Mouse (Mus musculus) activated CD4-positive, CD25-positive, alpha-beta regulatory T cell, adult 4 months (primary cell): ENCODE data around the gene Nfe2l2. TPM values are rescaled to one million over a fixed set of nuclear protein-coding genes. Genes with fewer than 3 reads are reported as not detected.

Experiments used
- ATAC-seq: one replicate; pipeline ENCODE4 v1.8.0; 2017
- polyA plus RNA-seq, 2 experiments: library from polyadenylated mRNA; unstranded; fragments of 100-300 nt; shearing (Covaris generic); gene quantifications; one replicate each; pipeline ENCODE4 v1.2.1; 2017

Gene Nfe2l2
- polyA plus RNA-seq = 10 to 100 TPM; 44.1 to 45.6 TPM

DNA sequence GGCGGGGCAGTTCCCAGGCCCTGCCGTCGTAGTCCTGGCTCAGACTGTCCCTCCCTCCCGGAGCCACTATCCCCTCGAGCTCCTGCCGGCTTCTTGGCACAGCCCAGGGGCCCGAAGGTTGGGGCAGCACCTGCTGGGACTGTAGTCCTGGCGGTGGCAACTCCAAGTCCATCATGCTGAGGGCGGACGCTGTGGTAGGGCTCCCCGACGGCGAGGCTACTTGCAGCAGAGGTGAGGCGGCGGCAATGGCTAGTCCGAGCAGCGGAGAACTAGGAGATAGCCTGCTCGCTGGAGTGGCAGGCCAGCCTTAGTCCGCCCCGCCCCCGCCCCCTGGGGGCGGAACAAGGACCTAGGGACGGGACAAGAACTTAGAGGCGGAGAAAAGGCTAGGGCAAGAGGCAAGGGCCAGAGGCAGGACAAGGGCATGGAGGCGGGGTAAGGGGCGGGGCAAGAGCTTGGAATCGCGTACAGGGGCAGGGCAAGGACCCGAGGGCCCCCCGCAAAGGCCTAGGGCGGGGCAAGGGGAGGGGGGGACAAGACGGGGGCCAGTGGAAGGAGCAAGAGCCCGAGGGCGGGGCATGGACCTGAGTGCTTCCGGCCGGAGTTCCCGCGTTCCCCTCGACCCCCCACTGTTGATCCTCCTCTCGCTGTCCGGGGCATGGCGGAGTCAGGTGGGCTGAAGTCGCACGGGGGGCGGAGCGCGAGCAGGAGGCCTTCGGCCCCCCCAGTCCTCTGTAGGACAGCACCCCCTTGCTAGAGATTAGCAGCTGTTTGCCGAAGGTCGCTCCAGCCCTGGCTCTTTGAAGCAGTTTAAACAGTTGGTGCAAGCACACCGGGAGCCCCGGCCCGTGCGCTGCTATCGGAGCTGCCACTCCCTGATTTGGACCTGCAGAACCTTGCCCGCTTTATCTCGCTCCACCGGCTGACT lies at the start of gene Nfe2l2:
Nfe2l2 (minus strand) TSS at position 408 of the 928 bp plus-strand sequence.
- peak; percentile 55 for ATAC-seq

DNA sequence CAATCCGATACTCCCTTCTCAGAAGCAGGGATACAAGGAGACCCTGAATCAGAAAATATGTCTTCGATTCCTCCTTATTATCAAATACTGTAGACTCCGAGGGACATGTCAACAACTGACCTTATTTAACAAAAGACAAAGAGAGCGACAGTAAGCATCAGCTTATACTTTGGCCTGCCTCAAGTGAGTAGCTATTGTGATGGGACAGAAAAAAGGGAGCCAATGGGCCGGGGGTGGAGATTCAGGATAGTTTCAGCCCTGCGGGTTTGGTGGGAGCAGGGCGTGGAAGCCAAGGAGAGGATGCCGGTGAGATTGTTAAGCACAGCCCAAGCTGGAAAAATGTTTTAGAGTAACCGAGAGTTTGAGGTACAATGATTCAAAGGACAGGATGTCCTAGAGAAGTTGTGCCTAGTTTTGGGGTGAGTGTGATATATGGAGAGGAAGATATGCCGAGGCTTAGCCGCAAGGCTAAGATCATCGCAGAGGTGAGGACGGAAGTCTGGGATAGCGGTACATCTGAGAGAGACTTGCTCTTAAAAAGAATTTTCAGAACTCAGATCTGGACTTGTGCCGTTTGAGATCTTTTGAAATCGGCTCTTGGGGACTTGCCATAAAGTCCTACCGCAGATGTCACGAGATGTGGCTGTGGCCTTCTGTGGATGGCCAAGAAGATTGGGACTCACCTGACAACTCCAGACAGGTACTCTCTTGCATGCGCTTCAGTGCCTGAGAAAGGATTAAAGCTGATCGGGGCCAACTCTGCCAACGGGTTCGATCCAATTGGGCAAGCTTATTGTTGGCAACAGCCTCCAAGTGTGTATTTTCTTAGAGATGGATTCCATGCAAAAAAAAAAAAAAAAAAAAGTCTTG lies 48.1 kb upstream of the Nfe2l2 start:
- ATAC-seq = no peak

DNA sequence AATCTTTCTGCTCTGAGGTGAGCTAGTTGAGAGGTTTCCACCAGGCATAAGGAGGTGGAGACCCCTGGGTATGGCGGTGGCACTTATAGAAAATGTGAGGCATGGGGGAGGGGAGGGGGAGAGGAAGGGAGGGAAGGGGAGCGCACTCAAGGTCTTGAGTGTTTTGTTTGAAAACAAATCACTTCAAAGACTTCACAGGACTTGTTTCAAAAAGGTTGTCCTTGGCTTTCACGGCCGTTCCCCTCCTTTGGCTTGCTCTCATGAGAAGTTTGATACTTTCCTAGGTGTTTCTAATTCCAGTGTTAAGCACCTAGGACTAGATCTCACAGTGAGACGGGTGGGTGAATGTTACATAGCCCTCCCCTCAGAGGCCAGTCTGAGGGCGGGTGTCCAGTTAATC lies 47.5 kb upstream of the Nfe2l2 start:
- ATAC-seq = no peak

DNA sequence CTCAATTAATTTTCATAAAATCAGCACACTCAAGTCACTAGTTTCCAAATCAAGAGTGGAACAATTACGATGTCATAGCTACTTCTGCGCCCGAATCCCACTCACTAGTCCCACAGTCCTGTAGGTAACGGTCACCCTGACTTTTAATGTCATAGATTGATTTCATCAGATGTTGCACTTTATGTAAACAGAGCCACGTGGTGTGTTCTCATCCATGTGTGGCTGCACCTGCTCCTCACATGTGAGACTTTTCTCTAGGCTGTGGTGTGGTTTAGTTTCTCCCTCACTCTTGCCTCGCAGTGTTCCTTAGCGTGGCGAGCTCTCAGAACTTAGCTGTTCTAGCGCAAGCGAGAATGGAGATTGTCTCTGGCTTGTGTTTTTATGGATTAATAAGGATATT lies 46.4 kb upstream of the Nfe2l2 start:
- ATAC-seq = no peak

DNA sequence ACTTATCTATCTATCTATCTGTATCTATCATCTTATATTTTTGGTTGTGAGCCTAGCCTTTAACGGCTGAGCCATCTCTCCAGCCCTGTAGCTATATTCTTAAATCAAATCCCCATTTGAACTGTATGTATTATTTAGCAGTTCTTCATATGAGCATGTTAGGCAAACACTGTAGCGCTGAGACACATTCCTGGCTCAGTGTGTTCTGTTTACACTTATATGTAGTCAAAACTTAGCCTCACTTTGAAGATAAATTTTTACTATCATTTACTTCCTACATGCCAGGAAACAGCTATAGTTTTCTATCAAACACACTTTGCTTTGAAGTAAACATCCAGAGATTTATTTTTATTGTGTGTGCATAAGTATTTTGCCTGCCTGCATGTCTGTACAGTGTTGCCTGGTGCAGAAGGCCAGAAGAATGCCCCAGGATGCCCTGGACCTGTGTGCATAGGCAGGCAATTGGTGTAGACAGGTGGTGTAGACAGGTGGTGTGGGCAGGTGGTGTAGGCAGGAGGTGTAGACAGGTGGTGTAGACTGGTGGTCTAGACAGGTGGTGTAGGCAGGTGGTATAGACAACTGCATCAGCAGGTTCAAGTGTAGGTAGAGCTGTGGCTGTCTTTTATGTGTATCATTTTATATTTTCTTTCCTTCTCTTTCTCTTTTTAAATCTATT lies 45.7 kb upstream of the Nfe2l2 start:
- no peak for ATAC-seq

DNA sequence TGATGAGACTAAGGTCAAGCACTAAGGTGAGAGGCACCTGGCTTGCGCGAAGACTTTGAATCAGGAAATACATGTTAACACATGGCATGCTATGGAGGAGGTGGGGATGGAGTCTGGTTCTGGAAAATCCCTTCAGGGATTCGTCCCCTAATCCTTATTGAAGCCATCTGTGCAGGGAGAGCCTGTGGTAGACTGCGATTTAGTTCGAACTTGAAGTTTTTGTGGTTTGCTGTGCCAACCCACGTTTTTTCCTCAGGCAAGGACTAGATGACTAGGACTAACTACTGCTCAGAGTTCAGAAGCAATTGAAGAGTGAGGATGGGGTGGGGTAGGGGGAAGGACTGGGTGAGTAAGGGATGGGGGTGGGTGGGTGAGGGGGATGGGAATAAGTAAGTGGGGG lies 44.4 kb upstream of the Nfe2l2 start:
- no peak for ATAC-seq

DNA sequence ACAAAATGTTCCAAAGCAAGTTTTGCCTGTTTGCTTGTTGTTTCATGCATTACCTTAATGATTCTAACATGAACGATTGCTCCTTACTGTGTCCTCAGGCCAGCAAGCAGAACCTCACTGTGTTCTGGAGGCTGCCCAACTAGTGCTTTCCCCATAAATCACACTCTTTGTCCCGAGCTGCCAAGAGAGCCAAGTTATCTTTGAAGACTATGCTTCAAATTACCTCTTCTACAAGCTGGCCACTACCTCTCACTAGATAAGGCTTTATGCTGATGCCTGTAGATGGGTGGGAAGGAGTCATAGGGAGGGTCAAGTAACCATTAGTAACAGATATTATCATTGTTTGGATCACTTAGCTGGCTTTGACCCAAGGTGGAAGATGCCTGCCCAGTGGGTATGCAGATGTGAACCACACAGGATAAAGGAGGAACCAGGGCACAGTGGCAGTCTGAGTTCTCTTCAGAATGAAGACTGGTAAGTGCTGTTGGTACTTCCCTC lies 32.6 kb upstream of the Nfe2l2 start:
- no peak for ATAC-seq

DNA sequence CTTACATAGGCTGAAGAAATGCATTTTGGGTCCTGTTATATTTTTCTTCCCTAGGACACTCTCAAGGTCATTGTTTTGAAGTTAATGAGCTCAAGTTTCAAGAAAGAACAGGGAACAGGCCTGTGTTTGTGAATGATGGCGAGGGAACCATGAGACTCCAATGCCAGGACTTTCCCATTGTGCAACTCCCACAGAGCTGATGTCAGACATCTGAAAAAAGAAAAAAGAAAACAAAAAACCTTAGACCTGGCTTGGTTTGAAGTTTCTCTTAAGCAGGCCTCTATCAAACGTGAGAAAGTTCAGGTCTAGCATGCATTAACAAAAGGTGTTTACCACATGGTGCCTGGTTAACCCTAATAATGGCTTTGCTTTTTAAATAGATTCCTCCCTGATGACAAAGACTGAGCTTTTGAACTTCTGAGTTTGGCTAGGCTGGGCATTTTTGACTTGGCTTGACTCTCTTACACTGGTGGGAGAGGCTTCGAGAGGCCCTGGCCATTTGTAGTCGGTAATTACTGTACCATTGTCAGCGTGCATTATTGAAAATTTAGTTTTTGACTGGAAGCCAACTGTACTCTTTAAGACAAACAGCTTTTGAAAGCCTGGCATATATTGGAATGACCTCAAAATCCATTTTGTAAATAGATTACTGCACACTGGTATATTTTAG lies 29.9 kb upstream of the Nfe2l2 start:
- ATAC-seq = no peak

DNA sequence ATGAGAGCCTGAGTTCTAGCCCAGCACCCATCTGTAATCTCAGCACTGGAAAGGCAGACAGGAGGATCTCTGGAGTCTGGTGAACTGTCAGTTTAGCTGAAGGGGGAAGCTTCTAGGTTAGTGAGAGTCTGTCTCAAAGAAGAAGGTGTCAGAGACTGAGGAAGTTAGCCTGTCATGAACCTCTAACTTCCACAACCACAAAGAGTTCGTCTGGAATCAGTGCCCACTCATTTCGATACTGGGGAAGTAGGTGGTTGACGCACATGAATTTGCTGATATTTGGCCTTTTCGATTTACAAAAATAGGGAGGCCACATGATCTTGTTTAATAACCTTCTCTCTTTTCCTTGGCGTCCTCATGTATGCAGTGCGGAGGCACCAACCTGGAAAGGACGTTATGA lies 28.7 kb upstream of the Nfe2l2 start:
- no peak for ATAC-seq

DNA sequence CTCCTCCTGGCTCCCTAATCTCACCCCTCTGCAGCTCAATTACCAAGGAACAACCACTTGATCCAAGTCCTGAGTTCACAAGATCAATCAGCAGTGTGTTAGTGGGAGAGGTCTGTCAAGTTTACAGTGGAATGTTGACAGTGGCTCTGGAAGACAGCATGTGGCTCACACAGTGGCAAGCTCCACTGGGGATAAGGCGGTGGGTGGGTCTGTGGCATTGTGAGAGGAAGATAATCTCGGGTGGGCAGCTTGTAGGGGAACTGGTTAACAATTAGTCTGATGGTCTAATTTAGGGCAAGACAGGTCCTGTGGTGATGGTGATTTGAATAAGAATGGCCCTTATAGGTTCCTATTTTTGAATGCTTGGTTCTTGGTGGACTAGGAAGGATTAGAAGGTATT lies 27.5 kb upstream of the Nfe2l2 start:
- no peak for ATAC-seq

DNA sequence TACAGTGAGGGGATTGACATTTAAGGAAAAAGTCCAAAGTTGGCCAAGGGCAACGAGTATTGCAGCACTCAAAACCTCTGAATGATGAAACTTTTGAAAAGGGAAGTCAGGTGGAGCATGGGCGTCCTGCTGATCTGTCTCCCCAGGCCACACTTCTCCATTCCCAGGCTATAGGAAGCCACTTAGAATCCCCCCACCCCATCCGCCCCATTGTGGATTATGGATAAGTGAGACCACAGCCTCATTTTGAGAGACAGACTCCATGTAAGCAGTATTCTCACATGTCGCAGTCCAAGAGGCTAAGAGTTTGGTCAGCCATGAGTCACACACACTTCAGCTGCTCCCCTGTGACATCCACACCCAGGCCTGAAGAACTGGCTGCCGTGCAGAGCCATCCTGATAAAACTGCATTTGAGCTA lies 26.8 kb upstream of the Nfe2l2 start:
- no peak for ATAC-seq

DNA sequence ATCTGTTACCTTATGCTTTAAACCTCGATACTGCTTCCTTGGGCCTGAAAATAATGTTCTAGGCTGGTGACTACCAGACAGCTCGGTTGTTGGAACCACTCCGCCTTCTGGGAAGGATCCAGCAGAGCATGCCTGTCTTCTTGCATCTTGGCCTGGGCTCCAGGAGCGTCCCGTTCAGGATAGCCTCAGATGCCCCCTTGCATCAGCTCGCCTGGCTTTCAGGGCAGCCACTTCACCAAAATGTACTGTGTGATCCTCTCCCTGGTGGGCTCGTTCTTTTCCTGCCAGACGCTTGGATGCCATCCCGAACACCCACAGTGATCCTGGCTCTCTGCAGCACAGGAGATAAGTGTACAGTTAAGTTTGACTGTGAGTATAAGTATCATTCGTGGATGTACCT lies 25.6 kb upstream of the Nfe2l2 start:
- ATAC-seq = no peak

DNA sequence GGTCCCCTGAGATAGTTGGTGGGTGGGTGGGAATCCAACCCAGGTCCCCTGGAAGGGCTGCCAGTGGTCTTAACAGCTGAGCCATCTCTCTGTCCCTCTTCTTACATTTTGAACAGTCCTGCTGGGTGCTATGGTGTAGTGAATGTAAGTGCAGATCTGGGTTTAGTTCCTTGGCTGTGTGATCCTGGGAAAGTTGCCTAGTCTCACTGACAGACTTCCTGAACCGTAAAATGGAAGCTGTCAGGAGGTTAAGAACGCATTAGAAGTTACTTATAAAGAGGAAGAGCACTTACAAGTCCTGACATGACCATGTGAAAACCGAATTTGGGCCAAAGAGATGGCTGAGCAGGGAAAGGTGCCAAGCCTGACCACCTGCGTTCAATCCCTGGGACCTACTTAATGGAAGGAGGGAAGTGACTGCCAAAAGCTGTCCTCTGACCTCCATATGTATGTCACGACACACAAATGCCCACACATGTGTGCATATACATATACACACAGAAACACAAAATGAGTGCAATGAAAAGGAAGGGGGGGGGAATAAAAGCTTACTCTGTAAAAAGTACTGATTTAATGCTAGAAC lies 20.5 kb upstream of the Nfe2l2 start:
- no peak for ATAC-seq

DNA sequence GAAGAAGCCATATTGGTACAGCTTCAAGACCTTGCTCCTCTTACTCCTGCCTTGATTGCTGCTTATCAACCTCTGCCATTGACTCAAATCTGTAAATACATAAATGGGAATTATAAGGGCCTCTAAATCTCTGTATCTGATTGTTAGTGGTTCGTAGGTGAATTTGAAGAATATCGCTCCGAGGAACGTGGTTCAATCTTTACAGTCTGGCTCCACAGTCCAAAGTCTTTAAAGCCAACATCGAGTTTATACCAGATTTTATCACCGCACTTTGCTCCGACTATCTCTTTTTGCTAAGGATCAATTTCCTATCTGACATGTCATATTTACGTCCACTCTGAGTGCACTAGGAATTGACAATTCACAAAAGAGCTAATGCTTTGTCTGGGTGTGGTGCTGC lies 19.0 kb upstream of the Nfe2l2 start:
- ATAC-seq = no peak

DNA sequence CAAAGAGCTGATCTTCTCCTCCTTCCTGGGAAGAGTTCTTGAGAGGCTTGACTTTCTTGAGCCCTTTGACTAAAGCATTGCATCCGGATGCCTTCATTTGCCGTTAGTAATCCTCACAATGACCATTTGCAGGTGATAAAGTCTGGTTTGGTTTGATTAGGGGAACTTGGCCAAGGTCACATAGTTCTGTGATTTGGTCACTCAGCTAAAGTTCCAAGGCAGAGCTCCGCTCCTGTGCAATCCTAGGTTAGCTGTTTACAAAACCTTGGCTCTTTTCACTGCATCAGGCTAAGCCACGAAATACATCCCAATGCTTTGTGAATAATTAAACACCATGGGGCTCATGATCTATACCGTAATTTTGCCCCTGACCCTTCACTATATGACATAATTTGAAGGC lies 18.5 kb upstream of the Nfe2l2 start:
- ATAC-seq = no peak

DNA sequence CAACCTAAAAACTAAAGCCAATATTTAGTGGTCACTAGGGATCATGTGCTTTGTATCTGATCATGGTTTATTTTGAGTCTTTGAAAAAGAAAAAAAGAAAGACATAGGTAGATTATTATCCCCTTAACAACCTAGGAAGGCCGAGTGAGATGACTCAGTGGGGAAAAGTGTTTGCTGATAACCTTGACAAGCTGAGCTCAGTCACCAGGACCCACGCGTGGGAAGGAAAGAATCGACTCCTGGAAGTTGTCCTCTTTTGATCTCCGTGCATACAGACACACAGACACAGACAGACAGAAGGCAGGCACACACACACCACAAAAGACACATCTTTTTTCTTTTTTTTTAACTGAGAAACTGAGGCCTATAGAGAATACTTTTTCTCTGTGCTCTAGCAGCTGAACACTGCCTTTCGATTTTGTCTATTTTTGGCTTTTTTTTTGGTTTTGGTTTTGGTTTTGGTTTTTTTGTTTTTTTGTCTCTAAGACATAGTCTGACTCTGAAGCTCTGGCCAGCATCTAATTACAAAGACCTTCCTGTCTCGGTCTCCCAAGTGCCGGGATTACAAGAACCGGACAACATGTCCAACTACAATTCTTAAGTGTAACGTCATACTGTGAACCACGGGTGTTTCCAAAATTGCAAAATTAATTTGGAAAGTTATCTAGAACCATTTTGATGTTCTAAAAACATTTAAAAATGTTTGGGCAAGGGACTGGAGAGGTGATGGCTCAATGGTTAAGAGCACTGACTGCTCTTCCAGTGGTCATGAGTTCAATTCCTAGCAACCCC lies 16.0 kb upstream of the Nfe2l2 start:
- ATAC-seq = peak; percentile 68

DNA sequence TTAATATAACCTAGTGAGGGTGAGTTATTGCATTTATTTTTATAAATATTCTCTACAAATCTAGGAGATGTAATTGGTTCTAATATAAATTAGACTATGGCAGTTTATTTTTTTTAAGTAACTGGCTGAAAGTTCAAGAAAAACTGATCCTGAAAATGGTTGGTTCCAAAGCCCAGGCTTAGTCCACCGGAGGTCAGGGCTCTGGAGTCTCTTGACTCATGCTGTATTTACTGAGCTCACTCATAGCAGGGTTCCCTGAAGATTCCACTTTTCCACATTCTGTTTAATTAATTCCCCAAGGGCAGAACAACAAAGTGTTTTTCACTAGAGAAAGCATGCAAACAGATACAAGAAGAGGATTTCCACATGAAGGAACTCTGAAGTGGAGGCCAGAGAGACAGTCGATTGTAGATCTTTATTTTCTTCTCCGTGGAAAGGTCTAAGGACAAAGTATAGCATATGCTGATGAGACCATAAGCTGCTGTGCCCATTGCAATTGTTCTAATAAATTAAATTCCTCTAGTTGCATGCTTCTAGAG lies 15.0 kb upstream of the Nfe2l2 start:
- no peak for ATAC-seq

DNA sequence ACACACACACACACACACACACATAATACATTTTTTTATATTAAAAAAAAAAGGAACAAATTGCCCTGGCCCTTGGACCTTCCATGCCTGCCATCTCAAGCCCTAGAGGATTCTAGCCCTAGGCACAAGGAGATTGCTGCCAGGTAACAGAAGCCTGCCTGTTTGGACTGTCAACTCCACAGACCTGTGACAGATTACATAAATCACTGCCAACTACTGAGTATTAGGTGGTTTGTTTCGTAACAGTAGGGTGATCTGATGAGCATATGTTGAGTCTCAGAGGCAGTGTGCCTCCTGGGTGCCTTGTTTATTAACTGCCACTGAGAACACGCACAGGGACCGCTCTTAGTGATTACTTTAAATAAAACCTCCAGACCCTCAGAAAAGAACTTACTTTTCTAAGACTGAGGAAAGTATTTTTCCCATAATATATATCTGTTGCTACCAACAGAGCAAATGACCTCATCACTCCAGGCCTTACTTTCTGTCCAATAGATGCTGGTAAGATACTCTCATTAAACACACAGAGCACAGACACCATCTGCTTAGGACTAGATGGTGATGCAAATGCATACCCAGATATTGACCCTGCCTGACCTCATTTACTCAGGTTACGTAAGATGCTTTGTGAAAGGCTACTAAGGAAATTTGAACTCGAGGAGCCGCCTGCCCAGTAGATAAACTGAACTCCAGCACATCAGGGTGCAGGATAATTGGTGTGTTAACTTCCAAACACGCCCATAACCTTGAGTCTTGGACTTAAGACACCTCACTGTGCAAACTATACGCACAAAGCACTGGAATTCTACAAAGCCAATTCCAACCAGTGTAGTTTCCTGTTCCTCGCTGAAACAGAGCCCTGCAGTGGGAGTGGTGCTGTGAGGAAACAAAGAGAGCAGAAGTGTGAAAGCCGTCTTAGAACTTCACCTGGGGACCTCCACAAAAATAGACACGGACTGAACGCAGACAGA lies 11.9 kb upstream of the Nfe2l2 start:
- ATAC-seq = no peak

DNA sequence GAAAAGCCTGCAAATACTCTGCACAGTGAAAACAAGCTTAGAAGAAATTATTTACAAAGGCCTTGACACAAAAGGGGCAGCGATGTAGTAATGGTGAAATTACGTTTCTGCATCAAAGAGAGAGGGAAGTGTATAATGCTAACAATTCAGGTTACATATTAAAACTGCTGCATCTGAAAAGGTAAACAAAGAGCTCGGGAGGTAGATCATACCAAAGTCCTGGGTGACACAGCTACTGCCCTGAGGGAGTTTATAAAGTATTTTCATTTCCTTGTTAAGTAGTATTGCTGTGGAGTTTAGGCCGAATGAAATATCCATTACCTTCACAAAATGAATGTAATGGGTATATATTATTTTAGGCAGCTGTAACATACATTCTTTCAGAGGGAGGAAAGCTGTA lies 10.3 kb upstream of the Nfe2l2 start:
- ATAC-seq = no peak

DNA sequence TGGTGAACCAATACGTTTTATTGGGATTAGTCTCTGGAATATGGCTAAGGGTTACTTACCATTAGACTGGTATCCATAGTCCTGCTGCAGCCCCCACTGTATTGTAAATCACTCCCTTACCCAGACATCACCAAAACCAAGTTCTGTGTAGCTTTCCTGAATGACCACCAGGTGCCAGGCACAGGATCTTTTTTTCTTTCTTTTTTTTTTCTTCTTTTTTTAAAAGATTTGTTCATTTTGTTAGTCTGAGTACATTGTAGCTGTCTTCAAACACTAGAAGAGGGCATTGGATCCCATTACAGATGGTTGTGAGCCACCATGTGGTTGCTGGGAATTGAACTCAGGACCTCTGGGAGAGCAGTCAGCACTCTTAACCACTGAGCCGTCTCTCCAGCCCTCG lies 8.6 kb upstream of the Nfe2l2 start:
- no peak for ATAC-seq
